ENCODE assay signal across 1 mouse cellular context in the genomic region with DNA sequence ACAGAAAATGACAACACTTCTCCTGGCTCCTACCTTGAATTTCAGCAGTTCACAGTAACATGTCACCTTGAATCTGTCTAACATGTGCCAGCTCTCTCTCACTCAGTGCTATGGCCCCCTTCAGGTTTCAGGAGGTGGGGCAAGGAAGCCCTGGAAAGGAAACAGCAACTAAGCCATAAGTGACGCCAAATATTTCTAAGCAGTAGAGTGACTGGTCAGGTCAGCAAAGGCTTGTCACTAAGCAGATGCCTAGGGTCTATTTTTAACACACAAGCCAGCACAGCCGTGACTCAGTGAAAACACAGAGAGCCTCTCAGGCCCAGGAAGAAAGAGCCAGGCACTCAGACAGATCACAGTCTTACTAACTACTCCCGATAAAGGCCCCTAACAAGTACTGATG.
TF ChIP-seq lines count a peak whose summit lies in the region.

No protein-coding gene starts in this region.

TF ChIP-seq in CH12.LX, 34 proteins besides CTCF, POLR2A, EP300 and RAD21 (continued from another document):
- TF ChIP-seq CHD1 (IDR thresholded peaks at IDR 0.05; ENCODE audit: low read depth, low read length) (no peak), MEF2A (IDR thresholded peaks at IDR 0.05; ENCODE audit: borderline replicate concordance, low read depth, low read length) (peak; percentile 97), MAX (IDR thresholded peaks at IDR 0.05; ENCODE audit: low read length) (peak; percentile 92), UBTF (IDR thresholded peaks at IDR 0.05; ENCODE audit: low read depth, low read length) (no peak), CHD2 (IDR thresholded peaks at IDR 0.05; ENCODE audit: low read length) (no peak), HCFC1 (IDR thresholded peaks at IDR 0.05; ENCODE audit: low read depth, low read length) (peak; percentile 43; the same call in 1 of the 2 replicates), TBP (conservative IDR thresholded peaks at IDR 0.05; ENCODE audit: low read depth, low read length) (0 out of 2 replicates have a peak, but pooled peaks have one; percentile 25), MAFK (IDR thresholded peaks at IDR 0.05; ENCODE audit: insufficient replicate concordance, low read length) (peak; percentile 61; the same call in 1 of the 2 replicates), USF2 (conservative IDR thresholded peaks at IDR 0.05; ENCODE audit: low read depth, low read length) (no peak), NRF1 (IDR thresholded peaks at IDR 0.05; ENCODE audit: low read depth, low read length) (no peak), MYC (IDR thresholded peaks at IDR 0.05; ENCODE audit: low read depth, low read length) (peak; percentile 96), SIN3A (IDR thresholded peaks at IDR 0.05; ENCODE audit: low read length) (peak; percentile 72), GABPA (IDR thresholded peaks at IDR 0.05; ENCODE audit: insufficient replicate concordance, low read depth, low read length) (no peak), E2F4 (IDR thresholded peaks at IDR 0.05; ENCODE audit: insufficient replicate concordance, low read depth, low read length) (no peak), PAX5 (IDR thresholded peaks at IDR 0.05; ENCODE audit: low read length) (no peak), NELFE (IDR thresholded peaks at IDR 0.05; ENCODE audit: low read depth, low read length) (peak; percentile 46; the same call in 1 of the 2 replicates), ELF1 (IDR thresholded peaks at IDR 0.05; ENCODE audit: low read depth, low read length) (no peak), IRF4 (IDR thresholded peaks at IDR 0.05; ENCODE audit: low read depth, low read length) (peak; percentile 73), TCF12 (IDR thresholded peaks at IDR 0.05; ENCODE audit: low read depth, low read length) (0 out of 2 replicates have a peak, but pooled peaks have one; percentile 51), MAZ (IDR thresholded peaks at IDR 0.05; ENCODE audit: low read depth, low read length) (0 out of 2 replicates have a peak, but pooled peaks have one; percentile 45), BHLHE40 (IDR thresholded peaks at IDR 0.05; ENCODE audit: low read depth, low read length) (peak; percentile 69), KAT2A (IDR thresholded peaks at IDR 0.05; ENCODE audit: insufficient replicate concordance, low read length) (no peak), JUN (IDR thresholded peaks at IDR 0.05; ENCODE audit: insufficient read depth, low read depth, low read length) (0 out of 2 replicates have a peak, but pooled peaks have one; percentile 1), SMC3 (IDR thresholded peaks at IDR 0.05; ENCODE audit: low read depth, low read length) (peak; percentile 41), MXI1 (IDR thresholded peaks at IDR 0.05; ENCODE audit: low read depth, low read length) (peak; percentile 91), JUND (conservative IDR thresholded peaks at IDR 0.05; ENCODE audit: low read depth, low read length) (no peak), ZKSCAN1 (IDR thresholded peaks at IDR 0.05; ENCODE audit: borderline replicate concordance, low read depth, low read length) (no peak), ETS1 (conservative IDR thresholded peaks at IDR 0.05; ENCODE audit: low read depth, low read length) (peak; percentile 61; the same call in 1 of the 2 replicates)
